Mouse (Mus musculus): ENCODE measurements around the gene Sec16b.

- TF ChIP-seq CTCF (conservative IDR thresholded peaks at IDR 0.05; ENCODE audit: low read length) (peak; percentile 62), POU5F1 (IDR thresholded peaks at IDR 0.05; ENCODE audit: borderline replicate concordance, low read length) (no peak)
Observed at GRCm38 (mm10) chr1:157458421-157459208, 47.9 kb upstream of the Sec16b start, which contains the start of gene Cryzl2.

Data from E14TG2a.4 (cell line).